Mouse (Mus musculus) heart, adult 2 months (tissue): ENCODE measurements around the gene Mrps24. TPM values are rescaled to one million over a fixed set of nuclear protein-coding genes. Genes with fewer than 3 reads are reported as not detected.
A peak's percentile ranks its signal among the peaks of the same experiment; 100 is the strongest.

Source experiments
- DNase-seq, 2 experiments: peaks; one replicate each; pipeline ENCODE4 v3.0.0; 2021
- H3K27ac ChIP-seq: fragments of 200-600 bp; 2 replicates; pipeline ENCODE4 v1.8.1; 2022
- H3K27me3 ChIP-seq: fragments of 200-500 bp; 2 replicates; pipeline ENCODE4 v1.6.1; 2012; ENCODE audit warnings: mild to moderate bottlenecking, low read length, inconsistent platforms, mixed read lengths; ENCODE audit not compliant: control insufficient read depth, insufficient read depth
- H3K36me3 ChIP-seq: fragments of 200-500 bp; 2 replicates; pipeline ENCODE4 v1.6.1; 2012; ENCODE audit warnings: low read length, inconsistent platforms; ENCODE audit not compliant: control insufficient read depth, insufficient read depth
- H3K4me1 ChIP-seq: fragments of 200-500 bp; 2 replicates; pipeline ENCODE4 v1.6.1; 2011; ENCODE audit warnings: low read length; ENCODE audit not compliant: control insufficient read depth, insufficient read depth
- H3K4me3 ChIP-seq: fragments of 200-600 bp; 2 replicates; pipeline ENCODE4 v1.8.1; 2022
- H3K79me2 ChIP-seq: fragments of 200-500 bp; replicated peaks from 2 replicates; pipeline ENCODE4 v1.6.1; 2012; ENCODE audit warnings: mild to moderate bottlenecking, inconsistent platforms, low read length, moderate library complexity, mixed read lengths; ENCODE audit not compliant: control insufficient read depth, insufficient read depth
- H3K9ac ChIP-seq: fragments of 200-500 bp; 2 replicates; pipeline ENCODE4 v1.6.1; 2012; ENCODE audit warnings: low read depth, mild to moderate bottlenecking, control low read depth, inconsistent platforms, low read length, mixed read lengths
- CTCF ChIP-seq: fragments of 200-600 bp; IDR thresholded peaks from 2 replicates; pipeline ENCODE4 v1.8.1; 2022; ENCODE audit warnings: antibody characterized with exemption, mild to moderate bottlenecking, moderate library complexity
- EP300 ChIP-seq: fragments of 200-500 bp; IDR thresholded peaks from 2 replicates; pipeline ENCODE4 v1.6.1; 2011; ENCODE audit warnings: low read depth, low read length, control low read depth; ENCODE audit not compliant: insufficient read depth
- POLR2A ChIP-seq: fragments of 200-500 bp; IDR thresholded peaks from 2 replicates; pipeline ENCODE4 v1.6.1; 2011; ENCODE audit warnings: mild to moderate bottlenecking, low read depth, low read length, control low read depth; ENCODE audit not compliant: insufficient read depth
- WGBS: fragments of 180-500 bp; shearing (Covaris S2); methylation state at CpG from one replicate; pipeline ENCODE4 v1.1.7; 2018; 5-methylcytosine and 5-hydroxymethylcytosine counted together
- intact Hi-C: fragments of 180-260 bp; cut with DNase I; formaldehyde crosslinking; loops from one replicate; pipeline ENCODE4 v1.15.1; 2025
- long read RNA-seq: library from polyadenylated mRNA; stranded (forward); transcript quantifications from one replicate; pipeline ENCODE4 v2.0.0, GENCODE M21; 2021
- polyA plus RNA-seq: library from polyadenylated mRNA; depleted of rRNA; stranded (reverse); fragments of >200 nt; gene quantifications from 2 replicates; pipeline ENCODE4 v1.2.3, GENCODE M21; 2012; rRNA removed
- total RNA-seq, 2 experiments: library from RNA; stranded (reverse); gene quantifications; 2 replicates each; pipeline ENCODE4 v1.2.3; 2021

Mrps24 gene
- total RNA-seq (100 to 1,000 TPM; 151 to 166 TPM), polyA plus RNA-seq (136 and 178 TPM in 2 replicates)
- long read RNA-seq, transcript Mrps24-201 (3 exons, 700 nt) = minor isoform, 6 of 155 reads
- long read RNA-seq, transcript Mrps24-203 (3 exons, 503 nt) = minor isoform, 5 of 155 reads
- long read RNA-seq, transcript Mrps24-205 (4 exons, 995 nt) = major isoform, 132 of 155 reads
- long read RNA-seq, partial matches to known transcripts = 0 of 155 reads
- long read RNA-seq, other reads (novel, unspliced or antisense) = 12 of 155 reads

DNA sequence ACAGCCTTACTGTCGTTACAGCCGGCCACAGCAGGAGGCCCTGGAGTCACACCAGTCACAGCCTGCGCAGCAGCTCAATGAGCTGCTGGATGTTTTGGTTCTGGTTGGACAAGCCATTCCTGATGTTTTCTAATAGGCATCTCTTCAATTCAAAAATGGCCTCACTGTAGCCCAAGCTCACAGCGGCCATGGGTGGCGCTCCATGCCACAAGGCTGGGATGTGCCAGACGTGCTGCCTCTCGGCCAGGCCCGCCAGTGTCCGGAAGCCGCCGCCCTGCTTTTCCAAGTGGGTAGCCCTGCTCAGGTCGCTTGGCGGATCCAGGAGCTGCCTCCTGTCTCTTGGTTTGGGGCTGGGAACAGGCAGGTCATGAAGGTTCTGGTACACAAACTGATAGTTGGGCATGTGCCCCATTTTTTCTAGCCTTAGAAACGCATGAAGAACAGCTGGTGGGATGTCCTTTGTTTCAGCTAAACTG, at the start of gene Mrps24:
TSS of gene Mrps24 (minus strand) at position 51 of the 476 bp plus-strand sequence.
- Histone ChIP-seq H3K27ac (peak within 1 kb of the TSS; percentile 37; the same call in 1 of the 2 replicates), H3K9ac (no peak within 1 kb of the TSS), H3K27me3 (no peaks in the 10 kb centered on the region), H3K4me1 (0 out of 2 replicates have a peak, but pooled peaks cover 3% of the 10 kb centered on the region), H3K4me3 (no peak within 1 kb of the TSS), H3K36me3 (no peaks in the 10 kb centered on the region), H3K79me2 (no peaks in the 10 kb centered on the region)
- intact Hi-C loops = no loop called here
- TF ChIP-seq POLR2A (no peak), EP300 (no peak), CTCF (no peak)
- WGBS = 84% methylated on average over 14 of the region's 14 CpGs
- DNase-seq = no peak

DNA sequence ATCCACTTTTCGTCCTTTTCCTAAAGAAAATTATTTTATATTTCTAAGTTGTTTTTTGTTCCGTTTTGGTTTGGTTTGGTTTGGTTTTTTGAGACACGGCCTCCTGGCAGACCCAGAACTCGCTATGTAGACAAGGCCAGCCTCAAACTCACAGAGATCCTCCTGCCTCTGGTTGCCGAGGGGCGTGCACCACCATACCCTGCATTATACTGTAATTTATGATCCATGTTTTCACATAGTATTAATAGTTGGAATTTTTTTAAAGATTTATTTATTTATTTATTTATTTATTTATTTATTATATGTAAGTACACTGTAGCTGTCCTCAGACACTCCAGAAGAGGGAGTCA, 47.1 kb upstream of the Mrps24 start:
- TF ChIP-seq EP300 (no peak), POLR2A (no peak), CTCF (no peak)
- WGBS = 11% methylated on average over 6 of the region's 6 CpGs
- H3K9ac ChIP-seq = peak overlapping the region; percentile 60

DNA sequence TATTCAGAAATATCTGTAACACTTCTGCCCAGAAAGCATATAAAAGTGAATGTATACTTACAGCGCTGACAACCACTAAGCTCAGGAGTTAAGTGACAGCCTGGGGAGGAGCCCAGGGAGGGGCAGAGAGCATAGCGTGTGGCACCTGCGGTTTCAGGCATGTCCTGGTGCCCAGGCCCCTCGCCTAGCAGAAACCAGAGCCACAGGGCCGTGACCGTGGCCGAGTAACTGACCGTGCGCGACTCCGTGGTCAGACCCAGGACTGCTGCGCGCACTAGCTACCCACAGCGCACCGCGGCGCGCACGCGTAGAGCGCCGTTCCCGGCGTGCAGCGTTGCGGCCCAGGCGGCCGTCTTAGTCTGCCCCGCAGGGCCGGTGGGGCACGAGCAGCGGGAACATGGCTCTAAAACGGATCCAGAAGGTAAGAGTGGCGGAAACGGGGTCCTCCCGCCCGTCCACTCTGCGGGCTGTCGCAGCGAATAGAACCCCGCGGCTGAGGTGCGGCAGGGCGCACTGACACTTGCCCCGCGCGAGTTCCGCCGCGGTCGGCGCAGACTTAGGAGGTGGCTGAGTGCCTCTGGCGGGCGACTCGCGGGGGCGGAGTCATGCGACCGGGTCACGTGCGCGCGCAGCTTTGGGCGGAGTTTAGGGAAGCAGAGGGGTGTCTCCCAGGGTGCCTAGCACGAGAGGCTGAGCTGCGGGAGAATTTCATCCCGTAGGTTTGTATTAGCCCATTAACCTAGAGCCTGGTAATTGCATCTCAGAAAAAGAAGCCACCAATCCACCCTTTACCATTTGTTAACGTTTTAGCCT, 46.5 kb upstream of the Mrps24 start, which contains the start of gene Urgcp:
TSS of gene Urgcp (minus strand) at position 557 of the 813 bp plus-strand sequence.
- WGBS = under 1% methylated on average over 68 of the region's 68 CpGs
- intact Hi-C loops = loop anchor here (1.0 to 2.0 kb wide), 2 partner anchors 21 to 55 kb away; no protein-coding TSS in a partner anchor
- Histone ChIP-seq H3K36me3 (peaks cover 8% of the 10 kb centered on the region), H3K9ac (peak within 1 kb of the TSS; percentile 91), H3K79me2 (peaks cover 4% of the 10 kb centered on the region; the same call in 1 of the 2 replicates), H3K27me3 (no peaks in the 10 kb centered on the region), H3K27ac (peak within 1 kb of the TSS; percentile 96), H3K4me1 (peaks cover 3% of the 10 kb centered on the region), H3K4me3 (peak within 1 kb of the TSS; percentile 97)
- peak; percentile 96 to 97 for DNase-seq
- peak; percentile 38 for TF ChIP-seq CTCF
- TF ChIP-seq POLR2A = peak; percentile 97
- peak; percentile 6; the same call in 1 of the 2 replicates for TF ChIP-seq EP300

More for the DNA sequence above, 47.1 kb upstream of the Mrps24 start:
- Histone ChIP-seq H3K27me3 (no peaks in the 10 kb centered on the region), H3K4me1 (peaks cover 3% of the 10 kb centered on the region), H3K79me2 (0 out of 2 replicates have a peak, but pooled peaks cover 2% of the 10 kb centered on the region), H3K4me3 (peak overlapping the region; percentile 97), H3K36me3 (peaks cover 8% of the 10 kb centered on the region), H3K27ac (peak overlapping the region; percentile 96)
- intact Hi-C loops = loop anchor here (1.0 to 2.0 kb wide), 2 partner anchors 21 to 56 kb away; no protein-coding TSS in a partner anchor
- DNase-seq = no peak

DNA sequence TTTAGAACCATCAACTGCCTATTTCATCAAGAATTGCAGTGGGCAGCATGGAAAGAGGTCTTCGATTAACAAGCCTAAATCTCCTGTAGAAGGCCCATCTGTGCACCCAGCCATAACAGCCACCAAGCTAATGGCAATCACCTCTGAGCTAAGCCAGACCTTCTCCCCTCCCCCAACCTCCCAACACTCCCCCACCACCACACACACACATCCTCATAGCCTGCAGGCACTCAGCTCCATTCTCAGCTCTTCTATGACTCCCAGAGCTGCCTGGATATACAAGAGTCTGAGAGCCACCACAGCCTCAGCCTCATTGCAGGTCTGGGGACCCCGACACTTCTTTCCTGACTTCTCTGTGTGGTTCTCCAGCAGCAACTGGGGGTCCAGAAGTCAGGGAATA, 38.3 kb upstream of the Mrps24 start:
- Histone ChIP-seq H3K79me2 (peaks cover 4% of the 10 kb centered on the region; the same call in 1 of the 2 replicates), H3K36me3 (no peaks in the 10 kb centered on the region), H3K27ac (no peak overlapping the region), H3K9ac (no peak overlapping the region), H3K27me3 (no peaks in the 10 kb centered on the region), H3K4me3 (no peak overlapping the region), H3K4me1 (no peaks in the 10 kb centered on the region)
- TF ChIP-seq CTCF = no peak
- no peak for TF ChIP-seq POLR2A
- no peak for TF ChIP-seq EP300
- intact Hi-C loops = no loop called here
- WGBS = 94% methylated on average over 2 of the region's 2 CpGs
- DNase-seq = no peak

DNA sequence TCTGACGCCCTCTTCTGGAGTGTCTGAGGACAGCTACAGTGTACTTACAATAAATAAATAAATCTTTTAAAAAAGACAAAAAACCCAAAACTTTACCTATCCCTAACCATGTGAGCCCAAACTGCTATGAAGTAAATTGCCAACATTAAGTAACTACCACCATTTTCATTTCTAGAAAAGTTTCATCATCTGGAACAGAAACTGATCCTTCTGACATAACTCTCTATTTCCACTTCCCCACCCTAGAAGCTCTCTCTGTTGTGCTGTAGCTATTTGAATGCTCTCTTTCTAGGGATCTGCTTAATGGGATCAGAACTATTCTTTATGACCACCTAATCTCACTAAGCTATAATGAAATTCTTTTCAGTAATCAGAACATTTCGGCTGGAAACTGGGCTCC, 29.5 kb upstream of the Mrps24 start:
- 86% methylated on average over 2 of the region's 2 CpGs for WGBS
- no peaks in the 10 kb centered on the region for H3K36me3 ChIP-seq
- no peaks in the 10 kb centered on the region for H3K27me3 ChIP-seq
- H3K9ac ChIP-seq = no peak overlapping the region
- H3K27ac ChIP-seq = no peak overlapping the region
- 0 out of 2 replicates have a peak, but pooled peaks cover 3% of the 10 kb centered on the region for H3K79me2 ChIP-seq
- intact Hi-C loops = loop anchor here (5.0 kb wide), 1 partner anchor 42 kb away; the partner anchor contains the start of gene Dbnl
- H3K4me1 ChIP-seq = peaks cover 2% of the 10 kb centered on the region
- no peak for DNase-seq
- no peak overlapping the region for H3K4me3 ChIP-seq
- peak; percentile 21; the same call in 1 of the 2 replicates for TF ChIP-seq CTCF
- TF ChIP-seq POLR2A = no peak
- TF ChIP-seq EP300 = no peak
